Comparison of ENCODE assay signal across 8 mouse cellular contexts in the genomic region with DNA sequence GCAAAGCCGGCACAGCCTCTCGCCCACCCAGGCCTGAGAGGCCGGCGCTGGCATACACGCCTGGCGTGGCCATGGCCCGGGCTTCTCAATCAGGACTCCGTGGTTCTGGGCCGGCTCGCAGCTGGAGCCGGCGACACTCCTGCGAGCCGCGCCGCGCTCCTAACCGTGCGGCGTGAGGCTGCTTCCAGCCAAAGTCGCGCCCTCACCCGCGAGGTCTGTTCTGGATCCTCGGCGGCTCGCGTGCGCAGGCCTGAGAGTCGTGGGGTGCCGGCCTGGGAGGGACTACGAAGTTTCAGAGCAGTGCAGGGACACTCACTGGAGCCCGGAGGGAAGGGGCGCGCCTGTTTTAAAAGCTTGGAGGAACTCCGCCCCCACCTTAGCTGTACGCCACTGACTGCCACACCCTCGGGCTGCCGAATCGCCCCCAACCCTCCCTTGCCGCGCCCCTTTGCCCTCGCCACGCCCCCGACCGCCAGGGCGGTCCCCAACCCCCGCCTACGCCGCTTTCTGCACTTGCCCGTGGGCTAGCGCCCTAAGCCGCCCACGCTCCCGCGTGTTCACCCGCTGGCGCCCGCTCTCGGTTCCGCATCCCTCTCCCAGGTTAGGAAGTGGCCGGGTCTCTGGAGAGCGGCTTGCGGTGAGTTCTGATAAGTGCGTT. TPM values are rescaled to one million over a fixed set of nuclear protein-coding genes. Genes with fewer than 3 reads are reported as not detected.
DNase-seq lines count a peak whose midpoint lies in the region; ATAC-seq and TF ChIP-seq lines count a peak whose summit lies in the region.

A gene (minus strand): TSS at position 367 of the 658 bp plus-strand sequence.

- H3K4me3 ChIP-seq in embryonic facial prominence, embryonic 13.5 days: peak within 1 kb of the TSS; percentile 63
- H3K4me3 ChIP-seq in heart, embryonic 15.5 days: peak within 1 kb of the TSS; percentile 65

- CTCF ChIA-PET in Patski (lab: Charles Lee): no interaction called here

- H3K4me2 ChIP-seq in embryonic facial prominence, embryonic 13.5 days: peak within 1 kb of the TSS; percentile 96
- H3K4me2 ChIP-seq in heart, embryonic 15.5 days: peak within 1 kb of the TSS; percentile 100

- no peak within 1 kb of the TSS for H3K27ac ChIP-seq in embryonic facial prominence, embryonic 13.5 days
- no peak within 1 kb of the TSS for H3K27ac ChIP-seq in heart, embryonic 15.5 days

- H3K27me3 ChIP-seq in Patski: no peaks in the 10 kb centered on the region
- peaks cover 48% of the 10 kb centered on the region for H3K27me3 ChIP-seq in embryonic facial prominence, embryonic 13.5 days
- H3K27me3 ChIP-seq in heart, embryonic 15.5 days: peaks cover 58% of the 10 kb centered on the region

- peak within 1 kb of the TSS; percentile 75 for H3K9ac ChIP-seq in embryonic facial prominence, embryonic 13.5 days
- peak within 1 kb of the TSS; percentile 52 for H3K9ac ChIP-seq in heart, embryonic 15.5 days

- no peaks in the 10 kb centered on the region for H3K36me3 ChIP-seq in embryonic facial prominence, embryonic 13.5 days
- no peaks in the 10 kb centered on the region for H3K36me3 ChIP-seq in heart, embryonic 15.5 days

- ATAC-seq in Patski: peak; percentile 69
- ATAC-seq in embryonic facial prominence, embryonic 13.5 days (ENCODE audit: insufficient number of reproducible peaks, insufficient read depth, low FRiP score, low TSS enrichment, low read depth): peak; percentile 79
- ATAC-seq in heart, embryonic 15.5 days (replicated peaks; ENCODE audit: insufficient number of reproducible peaks, insufficient read depth, low FRiP score, low read depth): peak; percentile 59

- WGBS in embryonic facial prominence, embryonic 13.5 days: under 1% methylated on average over 65 of the region's 65 CpGs
- under 1% methylated on average over 65 of the region's 65 CpGs for WGBS in heart, embryonic 15.5 days

- POLR2A ChIA-PET in Patski (lab: Charles Lee): interaction anchor here (0.5 to 1.2 kb wide), 3 partner anchors 13 to 71 kb away, joined by 3 read pairs; no protein-coding TSS in a partner anchor

- in situ Hi-C loops in Patski (cut with MboI; ENCODE audit: low pct_unique_long_range_greater_than_20kb): no loop called here

- H3K9me3 ChIP-seq in embryonic facial prominence, embryonic 13.5 days: no peaks in the 10 kb centered on the region
- no peaks in the 10 kb centered on the region for H3K9me3 ChIP-seq in heart, embryonic 15.5 days (replicated peaks)

- no peak for TF ChIP-seq CTCF in Patski (IDR thresholded peaks at IDR 0.05)

- peaks cover 13% of the 10 kb centered on the region for H3K4me1 ChIP-seq in embryonic facial prominence, embryonic 13.5 days
- H3K4me1 ChIP-seq in heart, embryonic 15.5 days (replicated peaks): peaks cover 17% of the 10 kb centered on the region

- peak; percentile 83 for DNase-seq in B cell, adult 2 months
- DNase-seq in Patski (ENCODE audit: low read depth, low spot score): no peak
- peak; percentile 82 for DNase-seq in kidney, postnatal 10 days
- peak; percentile 70 for DNase-seq in lung, postnatal 14 days
- peak; percentile 61 for DNase-seq in retina, embryonic 14.5 days (ENCODE audit: low spot score)
- peak; percentile 59 for DNase-seq in urinary bladder, postnatal 14 days (ENCODE audit: low spot score)

RNA-seq across cellular contexts. Expression of the gene that starts here (rescaled TPM):
- 15.2 TPM for polyA plus RNA-seq in Patski (2021)
- polyA plus RNA-seq in embryonic facial prominence, embryonic 13.5 days (2015; fragmentation: Nextera tagmentation; extraction: Ambion mirVana): 3.2 TPM in 2 replicates
- polyA plus RNA-seq in heart, embryonic 15.5 days (2015; fragmentation: Nextera tagmentation; extraction: Ambion mirVana): 0.19 and 0.58 TPM in 2 replicates

Comparison
In these comparisons a context has a peak if more than half of its experiments do, and no peak if none do; other contexts are left out.
1. Peak in ATAC-seq, H3K4me3 ChIP-seq, H3K9ac ChIP-seq and H3K4me2 ChIP-seq in heart, embryonic 15.5 days; RNA of the gene not detected or under 1 TPM.